Mouse (Mus musculus) cortical plate, adult 2 months (tissue): Measurements from ENCODE around the gene Dffa.

ENCODE experiments used
- CTCF ChIP-seq: fragments of 200-500 bp; IDR thresholded peaks from 2 replicates; pipeline ENCODE4 v1.5.1; 2011; ENCODE audit warnings: mild to moderate bottlenecking, control low read depth, low read length; ENCODE audit not compliant: insufficient read depth; ENCODE audit errors: extremely low read depth
- POLR2A ChIP-seq: fragments of 200-500 bp; IDR thresholded peaks from 2 replicates; pipeline ENCODE4 v1.6.1; 2011; ENCODE audit warnings: mild to moderate bottlenecking, low read length, control low read depth; ENCODE audit not compliant: insufficient read depth; ENCODE audit errors: extremely low read depth

GRCm38 (mm10) chr4:149166957-149167611 lies 63.1 kb downstream of the Dffa start:
- no peak for TF ChIP-seq POLR2A
- no peak for TF ChIP-seq CTCF
